Comparison of ENCODE assay signal across 23 mouse cellular contexts in the genomic region with DNA sequence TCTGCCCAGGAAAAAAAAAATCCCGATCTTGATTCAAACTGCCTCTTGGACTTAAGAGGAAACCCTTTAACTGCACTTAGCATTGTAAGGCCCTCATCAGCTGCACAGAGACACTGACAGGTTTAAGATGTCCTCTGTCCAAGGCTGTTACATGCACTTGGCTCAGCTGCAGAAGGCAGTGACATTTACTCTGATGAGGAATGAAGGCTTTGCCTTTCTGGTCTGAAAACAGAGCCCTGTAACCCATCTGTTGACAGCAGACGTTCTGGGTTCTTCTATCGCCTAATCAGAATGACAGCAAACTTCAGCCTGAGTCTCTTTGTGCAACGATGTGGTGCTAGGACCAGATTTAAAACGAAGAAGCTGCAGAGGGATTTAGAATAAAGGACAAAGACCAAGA.
"Had no signal": no experiment of that assay in that cellular context is flagged by ENCODE, and none has a peak within 500 bp of the region (broad histone marks: within the 10 kb centered on the region; RNA-seq: fewer than 3 reads in every experiment).

No protein-coding gene starts in this region.

- H3K27me3 ChIP-seq: limb, embryonic 12.5 days; limb, embryonic 15.5 days; liver, embryonic 12.5 days; liver, embryonic 15.5 days; midbrain, embryonic 12.5 days; midbrain, embryonic 15.5 days; neural tube, embryonic 13.5 days had no signal

- ATAC-seq: hindbrain, postnatal 0 days; inflammation-experienced regulatory T-cells, adult 6 months; intestine, embryonic 16.5 days; liver, embryonic 12.5 days; midbrain, embryonic 15.5 days had no signal

- H3K36me3 ChIP-seq: limb, embryonic 12.5 days; limb, embryonic 15.5 days; liver, embryonic 12.5 days; liver, embryonic 15.5 days; midbrain, embryonic 12.5 days; midbrain, embryonic 15.5 days; neural tube, embryonic 13.5 days had no signal

- DNase-seq: kidney, adult 2 months; kidney, postnatal 36 days; layer of hippocampus, postnatal 36 days; left cerebral cortex, postnatal 4 days; right cerebral cortex, adult 18-20 months; right cerebral cortex, postnatal 14 days; right cerebral cortex, postnatal 4 days; thymus, adult 2 months; thymus, postnatal 25 days had no signal

- H3K4me2 ChIP-seq: limb, embryonic 12.5 days; limb, embryonic 15.5 days; liver, embryonic 12.5 days; liver, embryonic 15.5 days; midbrain, embryonic 12.5 days; midbrain, embryonic 15.5 days; neural tube, embryonic 13.5 days had no signal

- H3K4me3 ChIP-seq: left cerebral cortex, adult 2 months; limb, embryonic 12.5 days; limb, embryonic 15.5 days; liver, embryonic 12.5 days; liver, embryonic 15.5 days; midbrain, embryonic 12.5 days; midbrain, embryonic 15.5 days; myocyte; neural tube, embryonic 13.5 days had no signal

- H3K9me3 ChIP-seq: limb, embryonic 12.5 days; limb, embryonic 15.5 days; liver, embryonic 12.5 days; liver, embryonic 15.5 days; midbrain, embryonic 12.5 days; midbrain, embryonic 15.5 days; neural tube, embryonic 13.5 days had no signal

- H3K27ac ChIP-seq: hindbrain, postnatal 0 days; kidney, postnatal 0 days; left cerebral cortex, adult 2 months; limb, embryonic 12.5 days; limb, embryonic 15.5 days; liver, embryonic 12.5 days; liver, embryonic 15.5 days; midbrain, embryonic 12.5 days; midbrain, embryonic 15.5 days; neural tube, embryonic 13.5 days; stomach, postnatal 0 days had no signal

- H3K9ac ChIP-seq: limb, embryonic 12.5 days; limb, embryonic 15.5 days; liver, embryonic 12.5 days; liver, embryonic 15.5 days; midbrain, embryonic 12.5 days; midbrain, embryonic 15.5 days; neural tube, embryonic 13.5 days had no signal

- H3K4me1 ChIP-seq: limb, embryonic 12.5 days; limb, embryonic 15.5 days; liver, embryonic 12.5 days; liver, embryonic 15.5 days; midbrain, embryonic 12.5 days; midbrain, embryonic 15.5 days; neural tube, embryonic 13.5 days had no signal
